Mouse (Mus musculus) cerebellum, adult 11-12 months (tissue): ENCODE measurements around the gene Zpbp2.

Experiments
- DNase-seq: peaks from one replicate; pipeline ENCODE4 v3.0.0; 2022

Zpbp2 gene

GRCm38 (mm10) chr11:98560942-98561341 is 10.0 kb downstream of the Zpbp2 start:
- DNase-seq, result no peak

GRCm38 (mm10) chr11:98563025-98563424 is 12.1 kb downstream of the Zpbp2 start:
- no peak for DNase-seq

GRCm38 (mm10) chr11:98563921-98564414 is 13.1 kb downstream of the Zpbp2 start:
- DNase-seq, result no peak

GRCm38 (mm10) chr11:98568326-98568725 is 17.4 kb downstream of the Zpbp2 start:
- DNase-seq, result no peak

- no peak for DNase-seq
Observed at GRCm38 (mm10) chr11:98569461-98569860, 18.6 kb downstream of the Zpbp2 start.

GRCm38 (mm10) chr11:98577776-98578175 is 26.9 kb downstream of the Zpbp2 start:
- DNase-seq, result no peak

- no peak for DNase-seq
Observed at GRCm38 (mm10) chr11:98580301-98581121, 29.6 kb downstream of the Zpbp2 start.

GRCm38 (mm10) chr11:98581286-98582029 is 30.6 kb downstream of the Zpbp2 start:
- no peak for DNase-seq

- DNase-seq, result no peak
Observed at GRCm38 (mm10) chr11:98582030-98582388, 31.1 kb downstream of the Zpbp2 start.

- no peak for DNase-seq
Observed at GRCm38 (mm10) chr11:98582551-98583264, 31.8 kb downstream of the Zpbp2 start.

- no peak for DNase-seq
Observed at GRCm38 (mm10) chr11:98583265-98583552, 32.3 kb downstream of the Zpbp2 start.

GRCm38 (mm10) chr11:98583571-98583970 is 32.7 kb downstream of the Zpbp2 start:
- no peak for DNase-seq

- DNase-seq, result no peak
Observed at GRCm38 (mm10) chr11:98584146-98584545, 33.2 kb downstream of the Zpbp2 start.

GRCm38 (mm10) chr11:98584629-98585177 is 33.8 kb downstream of the Zpbp2 start:
- DNase-seq, result no peak

- peak; percentile 55 for DNase-seq
Observed at GRCm38 (mm10) chr11:98586087-98586891, 35.4 kb downstream of the Zpbp2 start.

GRCm38 (mm10) chr11:98586892-98587563 is 36.1 kb downstream of the Zpbp2 start, which contains the start of gene Ormdl3:
Ormdl3 (minus strand) TSS chr11:98587368.
- peak; percentile 95 for DNase-seq

GRCm38 (mm10) chr11:98587684-98588546 is 37.0 kb downstream of the Zpbp2 start:
- peak; percentile 68 for DNase-seq

- no peak for DNase-seq
Observed at GRCm38 (mm10) chr11:98588833-98589281, 38.0 kb downstream of the Zpbp2 start.

GRCm38 (mm10) chr11:98589306-98589705 is 38.4 kb downstream of the Zpbp2 start:
- DNase-seq, result no peak
